Mouse (Mus musculus) megakaryocyte, embryonic 14.5 days (primary cell): ENCODE data around the gene Rasgef1c. TPM values are rescaled to one million over a fixed set of nuclear protein-coding genes. Genes with fewer than 3 reads are reported as not detected.

Experiments used
- H3K27me3 ChIP-seq: replicated peaks from 2 replicates; pipeline ENCODE3; 2012; ENCODE audit warnings: inconsistent platforms
- H3K36me3 ChIP-seq: replicated peaks from 2 replicates; pipeline ENCODE3; 2012; ENCODE audit warnings: low read length, inconsistent platforms, mixed read lengths
- H3K4me1 ChIP-seq: 2 replicates; pipeline ENCODE4 v1.6.1; 2012; ENCODE audit warnings: inconsistent platforms
- H3K4me3 ChIP-seq: replicated peaks from 2 replicates; pipeline ENCODE3; 2012; ENCODE audit warnings: moderate library complexity, mild to moderate bottlenecking, inconsistent platforms
- H3K9me3 ChIP-seq: 2 replicates; pipeline ENCODE4 v1.6.1; 2012; ENCODE audit warnings: inconsistent platforms
- FLI1 ChIP-seq: IDR thresholded peaks from 2 replicates; pipeline ENCODE4 v1.6.1; 2012; ENCODE audit warnings: low read length, inconsistent platforms, mixed read lengths
- GATA1 ChIP-seq: IDR thresholded peaks from 3 replicates; pipeline ENCODE4 v1.6.1; 2012; ENCODE audit warnings: mixed read lengths, low read length, inconsistent platforms, borderline replicate concordance
- polyA plus RNA-seq: library from polyadenylated mRNA; stranded (reverse); fragments of >175 nt; gene quantifications from 2 replicates; pipeline ENCODE4 v1.2.3, GENCODE M21; 2012; ENCODE audit warnings: low replicate concordance; ENCODE audit not compliant: insufficient read depth

Gene Rasgef1c
- polyA plus RNA-seq, 1 experiment, result not detected

- TF ChIP-seq FLI1, result no peak
- TF ChIP-seq GATA1, result no peak
- Histone ChIP-seq H3K36me3 (no peaks in the 10 kb centered on the region), H3K4me1 (peaks cover 9% of the 10 kb centered on the region), H3K4me3 (no peak overlapping the region), H3K9me3 (no peaks in the 10 kb centered on the region), H3K27me3 (peaks cover 64% of the 10 kb centered on the region)
Measured at GRCm38 (mm10) chr11:49926183-49926582, 24.5 kb downstream of the Rasgef1c start.

DNA sequence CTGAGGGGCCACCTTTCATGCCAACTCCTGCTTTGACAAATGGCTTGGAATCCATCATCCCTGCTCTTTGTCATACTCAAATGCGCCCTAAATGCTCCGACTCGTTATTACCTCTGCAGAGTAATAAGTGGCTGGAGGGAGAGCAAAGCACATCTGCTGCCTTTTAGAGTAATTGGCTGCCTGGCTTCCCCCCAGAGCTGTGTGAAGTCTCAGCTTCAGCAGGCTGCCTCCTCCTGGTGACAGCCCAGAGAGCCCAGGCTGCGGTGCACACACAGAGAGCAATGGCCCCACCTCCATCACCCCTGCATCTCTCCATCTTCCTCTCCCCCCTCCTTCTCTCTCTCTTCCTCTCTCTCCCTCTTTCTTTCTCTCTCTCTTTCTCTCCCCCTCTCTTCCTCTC lies 25.5 kb downstream of the Rasgef1c start:
- Histone ChIP-seq H3K36me3 (no peaks in the 10 kb centered on the region), H3K27me3 (peaks cover 64% of the 10 kb centered on the region), H3K4me3 (no peak overlapping the region), H3K4me1 (peaks cover 19% of the 10 kb centered on the region), H3K9me3 (no peaks in the 10 kb centered on the region)
- TF ChIP-seq GATA1 (no peak), FLI1 (no peak)

DNA sequence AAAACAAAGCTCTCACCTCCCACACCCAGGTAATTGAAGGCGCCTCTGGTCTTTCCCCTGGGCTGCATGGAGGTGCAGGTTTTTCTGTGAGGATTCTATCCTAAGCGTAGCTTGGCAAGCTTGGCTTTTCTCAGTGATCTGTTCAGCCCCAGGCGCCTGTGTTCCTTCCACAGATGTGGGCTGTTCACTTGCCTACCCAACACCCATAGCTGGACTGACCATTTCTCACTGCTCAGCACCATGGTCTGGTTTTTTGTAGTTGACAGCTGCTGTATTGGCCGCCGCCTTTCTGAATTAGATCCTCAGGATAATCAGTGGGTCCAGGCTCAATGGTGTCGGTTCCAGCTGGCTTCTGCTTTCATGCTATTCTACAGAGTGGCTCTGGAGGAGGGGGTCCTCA lies 26.0 kb downstream of the Rasgef1c start:
- Histone ChIP-seq H3K27me3 (peaks cover 65% of the 10 kb centered on the region), H3K36me3 (no peaks in the 10 kb centered on the region), H3K4me3 (no peak overlapping the region), H3K4me1 (peaks cover 23% of the 10 kb centered on the region), H3K9me3 (no peaks in the 10 kb centered on the region)
- TF ChIP-seq GATA1, result no peak
- no peak for TF ChIP-seq FLI1

GRCm38 (mm10) chr11:49931037-49931625 lies 29.5 kb downstream of the Rasgef1c start:
- TF ChIP-seq GATA1 (no peak), FLI1 (no peak)
- Histone ChIP-seq H3K36me3 (no peaks in the 10 kb centered on the region), H3K4me3 (no peak overlapping the region), H3K9me3 (no peaks in the 10 kb centered on the region), H3K4me1 (peaks cover 26% of the 10 kb centered on the region), H3K27me3 (peaks cover 78% of the 10 kb centered on the region)

DNA sequence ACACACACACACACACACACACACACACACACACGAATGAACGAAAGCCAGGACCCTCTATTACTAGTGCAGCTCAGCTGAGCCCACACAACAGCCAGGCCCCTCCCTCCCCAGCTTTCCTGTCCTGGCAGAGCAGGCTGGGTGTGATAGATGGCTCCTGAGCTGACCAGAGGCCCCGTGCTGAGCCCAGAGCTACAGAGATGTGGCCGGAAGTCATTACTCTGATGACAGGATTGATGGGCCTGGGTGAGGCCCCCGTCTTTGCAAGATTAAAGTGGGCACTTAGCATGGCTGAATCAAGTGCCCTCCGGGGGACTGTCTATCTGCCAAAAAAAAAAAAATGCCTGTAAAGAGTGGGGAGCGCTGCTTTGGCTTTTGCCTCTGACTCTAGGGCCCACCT lies 30.2 kb downstream of the Rasgef1c start:
- TF ChIP-seq FLI1 (no peak), GATA1 (no peak)
- Histone ChIP-seq H3K27me3 (peaks cover 81% of the 10 kb centered on the region), H3K36me3 (no peaks in the 10 kb centered on the region)

GRCm38 (mm10) chr11:49933811-49934210 lies 32.2 kb downstream of the Rasgef1c start:
- Histone ChIP-seq H3K27me3 (peaks cover 79% of the 10 kb centered on the region), H3K36me3 (no peaks in the 10 kb centered on the region), H3K4me1 (peaks cover 23% of the 10 kb centered on the region), H3K9me3 (peaks cover 9% of the 10 kb centered on the region), H3K4me3 (no peak overlapping the region)
- no peak for TF ChIP-seq FLI1
- TF ChIP-seq GATA1, result no peak

More for the DNA sequence above, 30.2 kb downstream of the Rasgef1c start:
- Histone ChIP-seq H3K9me3 (no peaks in the 10 kb centered on the region), H3K4me3 (peak overlapping the region; percentile 56), H3K4me1 (peaks cover 23% of the 10 kb centered on the region)

DNA sequence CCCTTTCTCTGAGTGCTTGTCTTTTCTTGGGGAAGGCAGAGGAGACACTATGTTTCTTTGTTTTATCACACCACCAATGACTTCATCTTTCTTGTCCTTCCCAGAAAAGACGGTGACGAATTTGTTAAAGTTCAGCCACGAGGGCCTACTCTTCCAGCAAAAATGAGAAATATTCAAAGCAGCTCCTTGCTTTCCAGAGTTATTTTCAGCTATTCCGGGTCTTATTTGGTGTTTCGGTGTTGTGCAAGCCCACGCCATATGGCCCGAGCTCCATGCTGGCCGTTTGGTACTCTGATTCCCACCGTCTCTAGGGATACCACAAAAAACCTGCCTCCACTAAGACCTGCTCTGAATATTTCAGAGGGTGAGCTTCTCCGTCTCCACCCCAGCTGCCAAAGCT lies 32.7 kb downstream of the Rasgef1c start:
- Histone ChIP-seq H3K4me3 (no peak overlapping the region), H3K4me1 (peaks cover 23% of the 10 kb centered on the region), H3K9me3 (peaks cover 9% of the 10 kb centered on the region), H3K27me3 (peaks cover 80% of the 10 kb centered on the region), H3K36me3 (no peaks in the 10 kb centered on the region)
- TF ChIP-seq FLI1, result no peak
- no peak for TF ChIP-seq GATA1

DNA sequence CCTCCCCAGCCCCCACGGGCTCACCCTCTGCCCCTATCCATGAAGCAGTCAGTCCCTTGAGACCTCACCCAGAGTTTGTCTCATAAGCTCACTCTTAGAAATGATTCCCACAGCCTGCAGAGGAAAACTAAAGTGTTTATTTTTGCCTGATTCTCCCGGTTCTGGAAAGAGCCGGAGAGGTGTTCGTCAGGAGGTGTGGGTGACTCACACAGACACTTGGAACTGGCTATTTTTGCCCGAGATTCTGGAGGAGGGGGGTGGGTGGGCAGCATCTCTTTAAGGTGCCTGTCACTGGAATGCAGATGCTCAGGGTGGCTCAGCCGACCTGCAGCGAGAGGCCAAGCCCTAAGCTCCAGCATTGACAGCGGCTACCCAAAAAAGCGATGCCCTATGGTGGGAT lies 34.8 kb downstream of the Rasgef1c start:
- H3K4me3 ChIP-seq, result no peak overlapping the region
- peaks cover 9% of the 10 kb centered on the region for H3K9me3 ChIP-seq
- H3K36me3 ChIP-seq, result no peaks in the 10 kb centered on the region
- H3K4me1 ChIP-seq, result peaks cover 15% of the 10 kb centered on the region
- no peak for TF ChIP-seq GATA1
- TF ChIP-seq FLI1, result no peak
- H3K27me3 ChIP-seq, result peaks cover 72% of the 10 kb centered on the region

GRCm38 (mm10) chr11:49937779-49938178 lies 36.1 kb downstream of the Rasgef1c start:
- TF ChIP-seq GATA1, result no peak
- Histone ChIP-seq H3K9me3 (peaks cover 9% of the 10 kb centered on the region), H3K36me3 (no peaks in the 10 kb centered on the region), H3K4me1 (peaks cover 3% of the 10 kb centered on the region; the same call in 1 of the 2 replicates), H3K27me3 (peaks cover 73% of the 10 kb centered on the region), H3K4me3 (no peak overlapping the region)

GRCm38 (mm10) chr11:49938258-49939164 lies 36.9 kb downstream of the Rasgef1c start:
- TF ChIP-seq FLI1, result no peak
- TF ChIP-seq GATA1, result no peak
- Histone ChIP-seq H3K4me3 (no peak overlapping the region), H3K36me3 (no peaks in the 10 kb centered on the region), H3K9me3 (peaks cover 11% of the 10 kb centered on the region), H3K27me3 (peaks cover 74% of the 10 kb centered on the region), H3K4me1 (peaks cover 3% of the 10 kb centered on the region; the same call in 1 of the 2 replicates)

GRCm38 (mm10) chr11:49942841-49943240 lies 41.2 kb downstream of the Rasgef1c start:
- TF ChIP-seq GATA1, result no peak
- no peak for TF ChIP-seq FLI1
- Histone ChIP-seq H3K9me3 (peaks cover 4% of the 10 kb centered on the region), H3K4me1 (peaks cover 5% of the 10 kb centered on the region), H3K36me3 (no peaks in the 10 kb centered on the region), H3K4me3 (no peak overlapping the region), H3K27me3 (peaks cover 57% of the 10 kb centered on the region)
